25 mouse cellular contexts compared by ENCODE assay signal in genomic region chr13:64412752-64413257, GRCm38 (mm10). TPM values are rescaled to one million over a fixed set of nuclear protein-coding genes. Genes with fewer than 3 reads are reported as not detected.
DNase-seq lines count a peak whose midpoint lies in the region; ATAC-seq and TF ChIP-seq lines count a peak whose summit lies in the region.
"Had no signal": no experiment of that assay in that cellular context is flagged by ENCODE, and none has a peak within 500 bp of the region (broad histone marks: within the 10 kb centered on the region; RNA-seq: fewer than 3 reads in every experiment).

No protein-coding gene starts in this region.

- 53% methylated on average over 2 of the region's 2 CpGs for WGBS in heart, embryonic 12.5 days
- 90% methylated on average over 2 of the region's 2 CpGs for WGBS in thymus, adult 2 months
- WGBS in liver, embryonic 15.5 days (ENCODE audit: insufficient replicate concordance): 17% methylated on average over 2 of the region's 2 CpGs
- 86% methylated on average over 2 of the region's 2 CpGs for WGBS in midbrain, embryonic 11.5 days

- no peaks in the 10 kb centered on the region for H3K36me3 ChIP-seq in heart, embryonic 12.5 days
- H3K36me3 ChIP-seq in thymus, adult 2 months (ENCODE audit: control insufficient read depth, insufficient read depth, low read length): no peaks in the 10 kb centered on the region
- no peaks in the 10 kb centered on the region for H3K36me3 ChIP-seq in liver, embryonic 15.5 days (replicated peaks)
- H3K36me3 ChIP-seq in midbrain, embryonic 11.5 days (ENCODE audit: control insufficient read depth, insufficient read depth, low read length): no peaks in the 10 kb centered on the region
- H3K36me3 ChIP-seq: embryonic facial prominence, embryonic 13.5 days; G1E; hindbrain, embryonic 12.5 days; limb, embryonic 10.5 days; limb, embryonic 15.5 days; lung, embryonic 15.5 days; midbrain, embryonic 13.5 days had no signal

- no peak overlapping the region for H3K4me3 ChIP-seq in heart, embryonic 12.5 days
- H3K4me3 ChIP-seq in thymus, adult 2 months (ENCODE audit: control insufficient read depth, insufficient read depth, low read length): no peak overlapping the region
- no peak overlapping the region for H3K4me3 ChIP-seq in liver, embryonic 15.5 days (replicated peaks)
- no peak overlapping the region for H3K4me3 ChIP-seq in midbrain, embryonic 11.5 days (ENCODE audit: low read depth, low read length)
- H3K4me3 ChIP-seq: embryonic facial prominence, embryonic 13.5 days; hindbrain, embryonic 12.5 days; limb, embryonic 10.5 days; limb, embryonic 15.5 days; lung, embryonic 15.5 days; midbrain, embryonic 13.5 days had no signal

- no peak overlapping the region for H3K9ac ChIP-seq in heart, embryonic 12.5 days
- H3K9ac ChIP-seq in liver, embryonic 15.5 days: no peak overlapping the region
- no peak overlapping the region for H3K9ac ChIP-seq in midbrain, embryonic 11.5 days (ENCODE audit: low read length)
- H3K9ac ChIP-seq: embryonic facial prominence, embryonic 13.5 days; forebrain, postnatal 0 days; hindbrain, embryonic 12.5 days; limb, embryonic 15.5 days; lung, embryonic 15.5 days; midbrain, embryonic 13.5 days had no signal

- ATAC-seq in heart, embryonic 12.5 days (ENCODE audit: insufficient number of reproducible peaks, low FRiP score): peak; percentile 44; the same call in 1 of the 2 replicates
- ATAC-seq in liver, embryonic 15.5 days (ENCODE audit: insufficient read depth): peak; percentile 38; the same call in 1 of the 2 replicates
- ATAC-seq in midbrain, embryonic 11.5 days (ENCODE audit: low FRiP score): no peak
- ATAC-seq: forebrain, postnatal 0 days; intestine, embryonic 16.5 days; midbrain, embryonic 13.5 days; Patski had no signal

- no peak for TF ChIP-seq POLR2A in thymus, adult 2 months (IDR thresholded peaks at IDR 0.05; ENCODE audit: control insufficient read depth, extremely low read depth, insufficient read depth, low read length, poor library complexity)

- no peaks in the 10 kb centered on the region for H3K4me1 ChIP-seq in heart, embryonic 12.5 days (replicated peaks)
- H3K4me1 ChIP-seq in thymus, adult 2 months (replicated peaks; ENCODE audit: control insufficient read depth, insufficient read depth, low read length): peaks cover 25% of the 10 kb centered on the region
- peaks cover 51% of the 10 kb centered on the region for H3K4me1 ChIP-seq in liver, embryonic 15.5 days (replicated peaks)
- H3K4me1 ChIP-seq in midbrain, embryonic 11.5 days (ENCODE audit: control insufficient read depth, insufficient read depth, low read length): no peaks in the 10 kb centered on the region
- H3K4me1 ChIP-seq: embryonic facial prominence, embryonic 13.5 days; hindbrain, embryonic 12.5 days; limb, embryonic 10.5 days; limb, embryonic 15.5 days; lung, embryonic 15.5 days; midbrain, embryonic 13.5 days had no signal

- no peak overlapping the region for H3K27ac ChIP-seq in heart, embryonic 12.5 days (ENCODE audit: poor library complexity, severe bottlenecking)
- H3K27ac ChIP-seq in thymus, adult 2 months (ENCODE audit: control insufficient read depth, insufficient read depth, low read length): peak overlapping the region; percentile 61
- peak overlapping the region; percentile 68 for H3K27ac ChIP-seq in liver, embryonic 15.5 days (replicated peaks)
- no peak overlapping the region for H3K27ac ChIP-seq in midbrain, embryonic 11.5 days (ENCODE audit: low read depth, low read length)
- H3K27ac ChIP-seq: embryonic facial prominence, embryonic 13.5 days; hindbrain, embryonic 12.5 days; limb, embryonic 10.5 days; limb, embryonic 15.5 days; lung, embryonic 15.5 days; midbrain, embryonic 13.5 days had no signal

- no peak for DNase-seq in heart, adult 9 months (ENCODE audit: low spot score in 2 of 2)
- DNase-seq in thymus, adult 2 months: no peak
- DNase-seq in thymus, postnatal 4 days: no peak
- no peak for DNase-seq in kidney, postnatal 36 days
- DNase-seq in midbrain, embryonic 11.5 days (ENCODE audit: low spot score, missing footprints): no peak
- DNase-seq in frontal cortex, postnatal 14 days (ENCODE audit: low spot score in 2 of 2): no peak
- DNase-seq: adrenal gland, postnatal 10 days; cerebellum, adult 9-11 months; forebrain, postnatal 0 days; gastrocnemius, postnatal 10 days; heart, postnatal 14 days; kidney, adult 9 months; kidney, postnatal 10 days; layer of hippocampus, adult 9-11 months had no signal

- H3K27me3 ChIP-seq in heart, embryonic 12.5 days (replicated peaks): no peaks in the 10 kb centered on the region
- H3K27me3 ChIP-seq in thymus, adult 2 months (ENCODE audit: control insufficient read depth, insufficient read depth, low read length): no peaks in the 10 kb centered on the region
- no peaks in the 10 kb centered on the region for H3K27me3 ChIP-seq in liver, embryonic 15.5 days
- no peaks in the 10 kb centered on the region for H3K27me3 ChIP-seq in midbrain, embryonic 11.5 days (ENCODE audit: control insufficient read depth, insufficient read depth, low read length)
- H3K27me3 ChIP-seq: embryonic facial prominence, embryonic 13.5 days; hindbrain, embryonic 12.5 days; limb, embryonic 15.5 days; lung, embryonic 15.5 days; midbrain, embryonic 13.5 days; Patski had no signal

- no peak overlapping the region for H3K4me2 ChIP-seq in heart, embryonic 12.5 days
- no peak overlapping the region for H3K4me2 ChIP-seq in liver, embryonic 15.5 days
- H3K4me2 ChIP-seq in midbrain, embryonic 11.5 days: no peak overlapping the region
- H3K4me2 ChIP-seq: embryonic facial prominence, embryonic 13.5 days; hindbrain, embryonic 12.5 days; limb, embryonic 15.5 days; lung, embryonic 15.5 days; midbrain, embryonic 13.5 days had no signal

- H3K9me3 ChIP-seq in heart, embryonic 12.5 days (replicated peaks): peaks cover 3% of the 10 kb centered on the region
- H3K9me3 ChIP-seq in liver, embryonic 15.5 days (replicated peaks): no peaks in the 10 kb centered on the region
- H3K9me3 ChIP-seq in midbrain, embryonic 11.5 days (ENCODE audit: control insufficient read depth, low read length): no peaks in the 10 kb centered on the region
- H3K9me3 ChIP-seq: embryonic facial prominence, embryonic 13.5 days; G1E; limb, embryonic 10.5 days; limb, embryonic 15.5 days; lung, embryonic 15.5 days; midbrain, embryonic 13.5 days had no signal

- TF ChIP-seq CTCF in thymus, adult 2 months (IDR thresholded peaks at IDR 0.05; ENCODE audit: borderline replicate concordance, control insufficient read depth, extremely low read depth, insufficient read depth, low read length, poor library complexity): no peak

RNA-seq across cellular contexts. Expression of gene Cdk20, which starts 19.3 kb away (rescaled TPM):
- polyA plus RNA-seq in heart, embryonic 12.5 days (2016; fragmentation: Nextera tagmentation; extraction: Ambion mirVana): 3.9 and 4.0 TPM in 2 replicates
- 128 and 129 TPM in 2 replicates for polyA plus RNA-seq in thymus, adult 2 months (2012; rRNA removed)
- polyA plus RNA-seq in liver, embryonic 15.5 days (2015; fragmentation: Nextera tagmentation; extraction: Ambion mirVana): 3.4 and 5.1 TPM in 2 replicates
- polyA plus RNA-seq in midbrain, embryonic 11.5 days (2014; fragmentation: Nextera tagmentation; extraction: Ambion mirVana): 7.1 and 8.6 TPM in 2 replicates

RNA-seq across cellular contexts. Expression of gene Ctsl, which starts 42.1 kb away (rescaled TPM):
- 266 and 280 TPM in 2 replicates for polyA plus RNA-seq in heart, embryonic 12.5 days (2016; fragmentation: Nextera tagmentation; extraction: Ambion mirVana)
- 292 and 586 TPM in 2 replicates for polyA plus RNA-seq in thymus, adult 2 months (2012; rRNA removed)
- polyA plus RNA-seq in liver, embryonic 15.5 days (2015; fragmentation: Nextera tagmentation; extraction: Ambion mirVana): 197 and 221 TPM in 2 replicates
- polyA plus RNA-seq in midbrain, embryonic 11.5 days (2014; fragmentation: Nextera tagmentation; extraction: Ambion mirVana): 142 and 147 TPM in 2 replicates

Comparison
In these comparisons a context has a peak if more than half of its experiments do, and no peak if none do; other contexts are left out.
1. H3K27ac ChIP-seq: peak in thymus, adult 2 months (single experiment) and liver, embryonic 15.5 days (single experiment); none in heart, embryonic 12.5 days (single experiment) and midbrain, embryonic 11.5 days (single experiment).
2. RNA of gene Cdk20, which starts 19.3 kb away (polyA plus RNA-seq): 128 to 129 TPM in thymus, adult 2 months; 7.1 to 8.6 TPM in midbrain, embryonic 11.5 days, 3.9 to 4.0 TPM in heart, embryonic 12.5 days and 3.4 to 5.1 TPM in liver, embryonic 15.5 days; every median in the first group is over 10 times any median in the second.